Mouse (Mus musculus) spleen, postnatal 10 days (tissue): Measurements from ENCODE around the gene Atf4.

ENCODE experiments used
- DNase-seq, 2 experiments: peaks; one replicate each; pipeline ENCODE4 v3.0.0; 2021 to 2022; ENCODE audit warnings: low spot score in 2 of 2

Gene Atf4

DNA sequence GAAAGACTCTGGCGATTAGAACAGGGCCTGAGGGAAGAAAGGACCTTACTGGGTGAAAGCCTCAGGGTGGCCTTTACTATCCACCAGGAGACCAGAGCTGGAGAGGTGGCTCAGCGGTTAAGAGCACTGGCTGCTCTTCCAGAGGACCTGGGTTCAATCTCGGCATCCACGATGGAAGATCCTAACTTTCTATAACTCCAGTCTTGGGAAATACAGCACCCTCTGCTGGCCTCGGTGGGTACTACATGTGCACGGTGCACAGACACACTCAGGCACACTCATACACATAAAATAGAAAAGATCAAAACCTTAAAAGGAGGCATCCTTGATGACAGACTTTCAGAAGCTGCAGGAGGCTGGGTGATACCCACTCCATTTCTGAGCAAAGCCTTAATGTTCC lies 25.7 kb downstream of the Atf4 start:
- peak; percentile 41 to 72 for DNase-seq

DNA sequence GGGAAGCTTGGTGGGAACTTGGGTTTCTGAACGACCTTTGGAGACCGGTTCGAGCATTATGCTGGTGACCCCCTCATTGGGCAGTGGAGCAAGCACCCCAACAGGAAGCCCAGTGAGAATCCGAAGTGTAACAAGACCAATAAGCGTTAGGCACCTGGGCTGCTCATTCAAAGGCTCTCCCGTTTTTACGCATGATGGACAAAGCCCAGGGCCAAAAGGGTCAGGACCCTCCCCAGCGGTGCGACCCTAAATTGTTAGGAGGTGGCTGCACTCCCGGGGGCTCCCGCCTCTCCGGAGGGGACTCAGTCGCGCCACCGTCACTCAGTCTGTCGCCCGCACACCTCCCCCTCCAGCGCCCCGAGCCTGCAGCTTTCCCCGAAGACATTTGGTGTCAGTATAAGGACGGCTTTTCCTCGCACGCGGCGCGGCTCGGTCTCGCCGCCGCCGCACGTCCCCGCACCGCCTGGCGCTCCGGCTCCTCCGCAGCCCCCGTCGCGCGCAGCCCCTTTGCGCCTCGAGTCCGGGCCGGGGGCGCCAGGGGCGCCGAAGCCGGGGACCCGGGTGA lies 31.9 kb downstream of the Atf4 start, which contains the start of gene Cacna1i:
Gene Cacna1i, plus strand, starts transcription at position 388 of the 565 bp plus-strand sequence.
- DNase-seq = no peak

DNA sequence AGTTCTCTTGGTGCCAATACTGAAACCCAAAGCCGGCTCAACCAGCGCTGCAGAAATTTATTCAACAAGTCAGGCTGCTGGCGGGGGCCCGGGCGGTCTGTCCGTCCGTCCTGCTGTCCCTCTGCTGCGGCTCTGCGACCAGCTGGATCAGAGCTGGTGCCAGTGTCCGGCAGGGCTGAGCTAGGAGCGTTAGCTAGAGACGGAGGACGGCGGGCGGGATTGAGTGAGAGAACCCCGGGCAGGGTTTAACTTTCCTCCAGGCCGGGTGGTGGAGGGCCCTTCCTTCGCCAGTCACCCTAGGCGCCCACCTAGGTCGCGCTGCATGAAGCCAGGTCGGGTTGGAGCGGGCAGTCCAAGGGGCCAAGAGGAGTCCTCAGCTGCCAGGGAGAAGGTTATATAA lies 33.1 kb downstream of the Atf4 start:
- DNase-seq = no peak

GRCm38 (mm10) chr15:80289436-80289835 lies 34.5 kb downstream of the Atf4 start:
- peak; percentile 63 to 86 for DNase-seq

DNA sequence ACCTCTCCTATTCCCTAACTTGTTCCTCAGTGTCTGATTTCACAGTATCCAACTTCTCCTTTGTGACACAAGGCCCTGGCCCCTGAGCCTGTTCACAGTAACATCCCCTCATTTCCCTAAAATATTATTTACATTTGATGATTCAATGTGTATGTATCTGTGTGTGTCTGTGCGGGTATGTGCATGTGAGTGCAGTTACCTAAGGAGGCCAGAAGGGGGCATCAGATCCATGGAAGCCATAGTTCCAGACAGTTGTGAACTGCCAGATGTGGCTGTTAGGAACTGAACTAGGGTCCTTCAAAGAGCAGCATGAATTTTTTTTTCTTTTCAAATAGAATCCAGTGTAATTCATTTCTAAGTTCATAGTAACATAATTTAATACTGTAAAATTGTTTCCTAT lies 42.2 kb downstream of the Atf4 start:
- DNase-seq = no peak

DNA sequence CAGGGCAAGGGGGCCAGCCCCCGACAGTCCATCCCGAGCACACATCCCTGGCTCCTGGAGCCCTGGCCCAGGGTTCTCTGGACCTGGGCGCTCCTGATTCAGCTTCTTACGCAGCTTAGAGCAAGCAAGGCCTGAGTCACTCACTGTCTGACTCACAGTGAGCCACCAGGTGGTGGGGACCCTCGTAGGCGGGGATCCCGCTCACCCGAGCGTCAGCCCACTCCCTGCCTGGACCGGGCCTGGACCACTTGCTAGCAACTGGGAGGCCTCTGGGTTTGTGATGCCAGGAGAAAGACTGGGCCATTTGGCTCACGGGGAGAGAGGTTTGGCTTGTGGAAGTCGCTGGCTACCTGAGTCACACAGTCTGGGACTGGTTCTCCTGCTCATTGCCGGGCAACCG lies 48.8 kb downstream of the Atf4 start:
- DNase-seq = no peak

DNA sequence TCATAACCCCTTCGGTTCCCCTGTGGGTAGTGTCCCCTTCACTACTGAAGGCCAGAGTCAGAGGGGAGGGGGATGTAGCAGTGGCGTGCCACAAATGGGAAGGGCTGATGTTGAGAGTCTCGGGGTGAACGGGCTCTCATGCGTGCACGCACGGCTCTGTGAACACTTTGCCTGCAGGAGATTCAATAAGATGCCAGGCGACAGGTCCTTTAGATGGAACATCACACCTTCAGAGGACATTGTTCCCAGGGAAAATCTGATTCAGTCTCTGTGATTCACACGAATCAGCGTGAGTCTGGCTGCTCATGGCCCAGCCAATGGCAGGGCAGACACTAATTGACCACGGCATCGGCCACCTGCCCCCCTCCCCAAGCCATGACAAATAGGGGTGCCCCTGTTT lies 49.2 kb downstream of the Atf4 start:
- DNase-seq = no peak

GRCm38 (mm10) chr15:80306146-80306545 lies 51.2 kb downstream of the Atf4 start:
- DNase-seq = no peak
